Mouse (Mus musculus) neural tube, embryonic 14.5 days (tissue): ENCODE measurements around the gene Asrgl1. TPM values are rescaled to one million over a fixed set of nuclear protein-coding genes. Genes with fewer than 3 reads are reported as not detected.
"Not testable (repeated sequence)": the region's sequence is repeated elsewhere in the genome, so short reads cannot be mapped to it uniquely, and the experiment has no call there.

Experiments used
- ATAC-seq: fragments of 200-750 bp; cut with Nextera tagmentation; 2 replicates; pipeline ENCODE4 v1.8.0; 2017; ENCODE audit warnings: low read depth, mild to moderate bottlenecking, moderate TSS enrichment, moderate library complexity
- H3K27ac ChIP-seq: fragments of 300-500 bp; sonication (generic); 2 replicates; pipeline ENCODE4 v1.5.1; 2014; ENCODE audit warnings: low read depth, mild to moderate bottlenecking, control low read depth, low read length, moderate library complexity, mixed read lengths
- H3K27me3 ChIP-seq: fragments of 300-500 bp; sonication (generic); 2 replicates; pipeline ENCODE4 v1.6.1; 2014; ENCODE audit warnings: low read length; ENCODE audit not compliant: control insufficient read depth, insufficient read depth
- H3K36me3 ChIP-seq: fragments of 300-500 bp; sonication (generic); 2 replicates; pipeline ENCODE4 v1.6.1; 2014; ENCODE audit warnings: low read length, mixed read lengths; ENCODE audit not compliant: control insufficient read depth, insufficient read depth
- H3K4me1 ChIP-seq: fragments of 300-500 bp; sonication (generic); 2 replicates; pipeline ENCODE4 v1.6.1; 2014; ENCODE audit warnings: low read length; ENCODE audit not compliant: control insufficient read depth, insufficient read depth
- H3K4me2 ChIP-seq: fragments of 300-500 bp; sonication (generic); 2 replicates; pipeline ENCODE4 v1.6.1; 2014; ENCODE audit warnings: mild to moderate bottlenecking, low read depth, low read length, control low read depth
- H3K4me3 ChIP-seq: fragments of 300-500 bp; sonication (generic); 2 replicates; pipeline ENCODE4 v1.5.1; 2014; ENCODE audit warnings: low read depth, low read length, control low read depth, mixed read lengths
- H3K9ac ChIP-seq: fragments of 300-500 bp; sonication (generic); replicated peaks from 2 replicates; pipeline ENCODE4 v1.6.1; 2014; ENCODE audit warnings: low read depth, mild to moderate bottlenecking, control low read depth, low read length, mixed read lengths
- H3K9me3 ChIP-seq: fragments of 300-500 bp; sonication (generic); 2 replicates; pipeline ENCODE4 v1.6.1; 2016; ENCODE audit warnings: low read length; ENCODE audit not compliant: control insufficient read depth
- WGBS: fragments of 180-500 bp; shearing (Covaris S2); extraction: QIAGEN DNeasy Blood & Tissue Kit; methylation state at CpG from one replicate; pipeline ENCODE4 v1.1.7; 2014; 5-methylcytosine and 5-hydroxymethylcytosine counted together
- polyA plus RNA-seq: library from polyadenylated mRNA; unstranded; fragments of >200 nt; fragmentation: Nextera tagmentation; extraction: Ambion mirVana; gene quantifications from 2 replicates; pipeline ENCODE4 v1.2.1, GENCODE M21; 2014

Asrgl1 gene
- polyA plus RNA-seq: 22.3 and 31.3 TPM in 2 replicates

DNA sequence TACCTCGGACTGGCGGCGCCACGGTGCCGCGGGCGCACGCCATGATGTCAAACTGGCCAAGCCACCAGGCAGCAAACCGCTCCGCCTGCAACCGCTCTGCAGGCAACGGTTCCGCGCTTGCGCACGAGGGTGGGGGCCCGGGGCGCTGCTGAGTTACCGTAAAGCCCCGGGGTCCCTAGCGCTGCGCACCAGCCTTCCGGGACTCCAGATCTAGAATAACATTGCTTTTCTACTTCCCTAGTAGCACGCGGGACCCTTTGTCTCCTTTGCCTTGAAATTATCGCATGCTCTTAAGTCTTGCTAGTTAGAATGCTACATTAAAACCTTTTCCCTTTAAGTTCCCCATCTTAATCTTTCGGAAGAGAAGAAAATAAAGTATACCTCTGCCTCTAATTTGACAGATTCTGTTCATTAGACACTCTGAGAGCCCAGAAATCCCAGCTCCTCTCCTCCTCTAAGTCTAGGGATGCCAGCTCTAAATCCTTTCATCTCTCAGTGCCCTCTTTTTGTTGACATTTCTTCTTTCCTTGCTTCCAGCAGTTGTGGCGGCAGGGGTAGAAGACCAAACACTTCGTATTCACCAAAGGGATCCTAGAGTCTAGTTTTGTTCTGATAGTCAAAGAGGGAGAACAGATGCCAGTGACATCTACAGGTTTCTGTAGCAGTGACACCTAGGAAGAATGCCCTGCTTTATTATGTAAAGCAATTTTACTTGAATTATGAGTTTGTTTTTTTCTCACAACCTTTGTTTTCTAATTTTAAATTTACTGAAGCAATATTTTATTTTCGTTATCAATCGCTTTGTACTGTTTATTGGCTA, at the start of gene Asrgl1:
Gene Asrgl1 (minus strand): TSS at position 125 of the 820 bp plus-strand sequence.
- Histone ChIP-seq H3K4me2 (peak within 1 kb of the TSS; percentile 91), H3K36me3 (no peaks in the 10 kb centered on the region), H3K27me3 (no peaks in the 10 kb centered on the region), H3K9ac (peak within 1 kb of the TSS; percentile 68), H3K27ac (peak within 1 kb of the TSS; percentile 48), H3K4me3 (peak within 1 kb of the TSS; percentile 72), H3K9me3 (no peaks in the 10 kb centered on the region), H3K4me1 (0 out of 2 replicates have a peak, but pooled peaks cover 2% of the 10 kb centered on the region)
- WGBS: 12% methylated on average over 31 of the region's 31 CpGs
- ATAC-seq: peak; percentile 98

DNA sequence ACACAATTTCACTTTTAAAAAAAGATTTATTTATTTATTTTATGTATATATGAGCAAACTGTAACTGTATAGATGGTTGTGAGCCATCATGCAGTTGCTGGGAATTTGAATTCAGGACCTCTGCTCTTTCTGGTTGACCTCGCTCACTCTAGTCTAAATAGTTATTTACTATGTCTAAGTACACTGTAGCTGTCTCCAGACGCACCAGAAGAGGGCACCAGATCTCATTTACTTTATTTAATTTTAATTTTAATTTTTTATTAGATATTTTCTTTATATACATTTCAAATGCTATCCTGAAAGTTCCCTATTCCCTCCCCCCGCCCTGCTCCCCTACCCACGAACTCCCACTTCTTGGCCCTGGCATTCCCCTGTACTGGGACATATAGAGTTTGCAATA, 10.8 kb upstream of the Asrgl1 start:
- Histone ChIP-seq H3K9ac (no peak overlapping the region), H3K27me3 (no peaks in the 10 kb centered on the region), H3K27ac (no peak overlapping the region), H3K36me3 (no peaks in the 10 kb centered on the region), H3K4me3 (no peak overlapping the region), H3K9me3 (no peaks in the 10 kb centered on the region), H3K4me1 (no peaks in the 10 kb centered on the region), H3K4me2 (no peak overlapping the region)
- no peak for ATAC-seq
- WGBS: 76% methylated on average over 4 of the region's 4 CpGs

GRCm38 (mm10) chr19:9143639-9144125, 8.2 kb upstream of the Asrgl1 start:
- Histone ChIP-seq H3K9ac (no peak overlapping the region), H3K27ac (no peak overlapping the region), H3K4me3 (no peak overlapping the region), H3K36me3 (no peaks in the 10 kb centered on the region), H3K27me3 (no peaks in the 10 kb centered on the region), H3K4me1 (no peaks in the 10 kb centered on the region), H3K9me3 (no peaks in the 10 kb centered on the region), H3K4me2 (no peak overlapping the region)
- peak; percentile 44 for ATAC-seq

DNA sequence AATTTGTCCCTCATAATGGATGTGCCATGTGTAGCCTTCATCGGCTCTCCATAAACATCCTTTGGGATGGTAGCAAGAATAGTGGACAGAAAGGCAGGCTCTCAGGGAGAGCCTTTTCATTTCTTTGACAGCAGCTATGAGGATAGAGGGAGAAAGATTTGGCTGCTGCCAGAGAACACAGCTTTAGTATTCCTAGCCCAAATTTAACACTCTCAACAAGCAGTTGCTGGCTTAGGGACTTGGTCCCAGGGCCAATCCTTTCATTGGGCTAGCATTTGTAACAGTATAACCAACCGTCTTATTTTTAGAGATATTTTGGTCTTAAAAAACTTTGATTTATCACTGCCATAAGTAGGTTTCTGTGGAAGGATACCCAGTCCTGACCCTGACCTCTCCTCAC, 7.8 kb upstream of the Asrgl1 start:
- no peak overlapping the region for H3K27ac ChIP-seq
- WGBS: 57% methylated on average over 2 of the region's 2 CpGs
- no peaks in the 10 kb centered on the region for H3K36me3 ChIP-seq
- ATAC-seq: 0 out of 2 replicates have a peak, but pooled peaks have one; percentile 9
- no peak overlapping the region for H3K9ac ChIP-seq
- H3K4me3 ChIP-seq: no peak overlapping the region
- H3K4me1 ChIP-seq: no peaks in the 10 kb centered on the region
- no peak overlapping the region for H3K4me2 ChIP-seq
- H3K27me3 ChIP-seq: no peaks in the 10 kb centered on the region
- no peaks in the 10 kb centered on the region for H3K9me3 ChIP-seq

DNA sequence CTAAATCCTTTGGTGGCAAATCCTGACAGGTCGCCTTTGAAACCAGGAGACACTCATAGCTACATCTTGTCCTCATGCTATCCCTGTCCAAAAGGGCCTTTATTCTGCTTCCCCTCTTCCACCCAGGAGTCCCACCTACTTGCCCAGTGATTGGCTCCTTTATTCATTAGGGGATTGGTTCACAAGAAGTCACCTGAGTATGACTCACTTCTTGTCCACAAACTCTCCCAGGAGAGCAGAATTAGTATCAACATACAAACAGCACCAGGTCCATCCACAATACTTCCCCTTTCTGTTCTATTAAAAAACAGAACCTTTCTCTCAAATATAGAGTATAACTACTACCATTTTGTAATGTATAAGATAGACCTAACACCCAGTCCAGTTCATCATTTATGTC, 4.9 kb upstream of the Asrgl1 start:
- H3K4me1 ChIP-seq, H3K36me3 ChIP-seq, H3K27me3 ChIP-seq, H3K27ac ChIP-seq, H3K9ac ChIP-seq, H3K4me2 ChIP-seq, ATAC-seq, H3K9me3 ChIP-seq, H3K4me3 ChIP-seq: not testable (repeated sequence)
- 82% methylated on average over 1 of the region's 1 CpGs for WGBS

GRCm38 (mm10) chr19:9137159-9137558, 1.7 kb upstream of the Asrgl1 start:
- Histone ChIP-seq H3K9ac (no peak overlapping the region), H3K4me1 (0 out of 2 replicates have a peak, but pooled peaks cover 2% of the 10 kb centered on the region), H3K4me2 (no peak overlapping the region), H3K27ac (no peak overlapping the region), H3K36me3 (no peaks in the 10 kb centered on the region), H3K27me3 (no peaks in the 10 kb centered on the region), H3K4me3 (no peak overlapping the region), H3K9me3 (no peaks in the 10 kb centered on the region)
- no peak for ATAC-seq
- 94% methylated on average over 1 of the region's 1 CpGs for WGBS

DNA sequence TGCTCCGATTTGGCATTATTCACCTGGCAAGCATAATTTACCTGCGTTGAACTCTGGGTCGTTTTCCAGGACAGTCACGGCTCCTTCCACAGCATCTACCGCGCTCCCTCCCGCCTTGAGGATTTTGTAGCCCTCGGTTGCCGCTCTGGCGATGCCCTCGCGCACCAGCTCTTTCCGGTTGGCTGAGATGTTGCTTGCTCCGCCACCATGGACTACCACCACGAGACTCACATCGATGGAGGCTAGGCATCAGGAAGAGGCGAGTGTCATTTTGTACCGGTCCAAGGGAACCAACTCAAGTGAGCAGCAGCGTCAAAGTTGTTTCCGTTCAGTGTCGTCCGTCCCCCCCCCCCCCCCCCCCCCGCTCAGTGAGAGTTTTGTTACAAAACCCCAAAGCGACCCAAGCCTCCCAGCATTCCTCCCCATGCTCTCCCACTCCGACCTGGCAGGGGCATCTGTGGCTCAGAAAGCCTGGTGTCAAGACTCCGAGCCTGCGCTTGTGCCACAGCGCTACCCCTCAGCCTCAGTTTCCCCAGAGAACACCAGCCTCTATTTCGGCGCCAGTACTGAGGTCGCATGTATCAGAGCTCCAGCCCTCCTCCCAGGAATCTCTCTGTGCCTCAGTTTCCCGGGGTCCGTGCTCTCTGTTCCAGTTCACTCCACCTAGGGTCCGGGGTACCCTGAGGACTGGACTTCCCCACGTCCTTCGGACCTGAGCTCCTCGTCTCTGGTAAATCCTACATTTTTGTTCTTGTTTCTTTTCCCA, 507 bp downstream of the Asrgl1 start:
- peak overlapping the region; percentile 91 for H3K4me2 ChIP-seq

DNA sequence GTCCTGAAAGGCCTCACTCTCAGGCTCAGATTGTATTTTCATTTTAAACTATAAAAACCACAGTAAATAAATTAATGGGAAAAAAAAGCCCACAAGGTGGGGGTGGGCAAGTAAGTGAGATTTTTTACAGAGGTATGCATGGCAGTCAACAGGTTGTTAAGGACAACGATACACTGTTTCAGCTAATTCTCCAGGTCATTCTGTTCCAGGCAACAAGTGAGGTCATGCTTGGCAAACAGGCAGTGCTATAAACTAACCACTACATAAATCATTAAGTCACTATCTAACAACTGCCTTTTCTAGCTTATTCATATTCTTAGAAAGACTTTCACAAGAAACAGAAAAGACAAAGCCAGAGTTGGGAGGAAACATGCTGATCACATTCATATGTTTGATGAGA, 5.4 kb downstream of the Asrgl1 start:
- whole genome bisulfite sequencing: 57% methylated on average over 1 of the region's 1 CpGs
- no peaks in the 10 kb centered on the region for H3K27me3 ChIP-seq
- H3K4me1 ChIP-seq: 0 out of 2 replicates have a peak, but pooled peaks cover 2% of the 10 kb centered on the region
- H3K9ac ChIP-seq: no peak overlapping the region
- H3K36me3 ChIP-seq: no peaks in the 10 kb centered on the region
- no peak overlapping the region for H3K4me3 ChIP-seq
- ATAC-seq: no peak
- H3K27ac ChIP-seq: no peak overlapping the region
- H3K9me3 ChIP-seq: no peaks in the 10 kb centered on the region
- H3K4me2 ChIP-seq: no peak overlapping the region

More for the DNA sequence above, 507 bp downstream of the Asrgl1 start:
- H3K9ac ChIP-seq: peak overlapping the region; percentile 68
- WGBS: 2% methylated on average over 35 of the region's 37 CpGs
- peak overlapping the region; percentile 48 for H3K27ac ChIP-seq
- 0 out of 2 replicates have a peak, but pooled peaks cover 2% of the 10 kb centered on the region for H3K4me1 ChIP-seq
- no peaks in the 10 kb centered on the region for H3K36me3 ChIP-seq
- peak; percentile 79 for ATAC-seq
- H3K27me3 ChIP-seq: no peaks in the 10 kb centered on the region
- H3K4me3 ChIP-seq: peak overlapping the region; percentile 72
- no peaks in the 10 kb centered on the region for H3K9me3 ChIP-seq
